Mouse (Mus musculus) C2C12 (cell line): ENCODE results near the gene Xpo1. TPM values are rescaled to one million over a fixed set of nuclear protein-coding genes. Genes with fewer than 3 reads are reported as not detected.

Experiments
- H3K27me3 ChIP-seq: one replicate; pipeline ENCODE4 v1.6.1; 2011; ENCODE audit not compliant: control insufficient read depth, insufficient read depth, insufficient read length
- H3K36me3 ChIP-seq: one replicate; pipeline ENCODE4 v1.6.1; 2011; ENCODE audit not compliant: control insufficient read depth, insufficient read depth
- H3K4me3 ChIP-seq: one replicate; pipeline ENCODE4 v1.5.1; 2011; ENCODE audit warnings: mild to moderate bottlenecking, control low read depth; ENCODE audit not compliant: poor library complexity, insufficient read depth, severe bottlenecking
- H3K79me2 ChIP-seq: one replicate; pipeline ENCODE4 v1.6.1; 2011; ENCODE audit not compliant: control insufficient read depth, insufficient read depth
- H3K79me3 ChIP-seq: one replicate; pipeline ENCODE4 v1.6.1; 2011; ENCODE audit warnings: low read depth, control low read depth
- H3ac ChIP-seq: one replicate; pipeline ENCODE3; 2011; ENCODE audit warnings: low read depth; ENCODE audit not compliant: control insufficient read depth, insufficient read length
- CEBPB ChIP-seq: IDR thresholded peaks from one replicate; pipeline ENCODE4 v1.6.1; 2011; ENCODE audit warnings: low read depth, mild to moderate bottlenecking, control low read depth, moderate library complexity
- CTCF ChIP-seq: IDR thresholded peaks from one replicate; pipeline ENCODE4 v1.5.1; 2011; ENCODE audit not compliant: control insufficient read depth, insufficient read depth, insufficient read length
- FOSL1 ChIP-seq: IDR thresholded peaks from one replicate; pipeline ENCODE4 v1.8.0; 2011; ENCODE audit warnings: mild to moderate bottlenecking, low read length; ENCODE audit not compliant: poor library complexity, insufficient read depth, severe bottlenecking
- MAX ChIP-seq: IDR thresholded peaks from one replicate; pipeline ENCODE4 v1.6.1; 2011; ENCODE audit warnings: mild to moderate bottlenecking, control low read depth
- MYOD1 ChIP-seq: IDR thresholded peaks from one replicate; pipeline ENCODE4 v1.6.1; 2011; ENCODE audit warnings: low read depth; ENCODE audit not compliant: control insufficient read depth, insufficient read length
- MYOG ChIP-seq: IDR thresholded peaks from one replicate; pipeline ENCODE4 v1.6.1; 2011; ENCODE audit not compliant: control insufficient read depth, insufficient read length; ENCODE audit errors: extremely low read depth
- USF1 ChIP-seq: IDR thresholded peaks from one replicate; pipeline ENCODE4 v1.6.1; 2011; ENCODE audit warnings: low read depth, mild to moderate bottlenecking, control low read depth, moderate library complexity
- polyA plus RNA-seq: library from polyadenylated mRNA; unstranded; fragments of >200 nt; fragmentation: generic; extraction: Trizol; gene quantifications from one replicate; pipeline ENCODE4 v1.2.1, GENCODE M21; 2012; ENCODE audit warnings: missing spikeins

Gene Xpo1
- polyA plus RNA-seq, 1 experiment, result 32.9 TPM

GRCm38 (mm10) chr11:23332136-23332535 is 76.3 kb downstream of the Xpo1 start:
- H3ac ChIP-seq, result no peak overlapping the region
- H3K4me3 ChIP-seq, result no peak overlapping the region
- peaks cover 61% of the 10 kb centered on the region for H3K79me3 ChIP-seq
- peaks cover 96% of the 10 kb centered on the region for H3K79me2 ChIP-seq
- no peaks in the 10 kb centered on the region for H3K27me3 ChIP-seq
- H3K36me3 ChIP-seq, result peaks cover 33% of the 10 kb centered on the region
- TF ChIP-seq MAX, result no peak
- no peak for TF ChIP-seq CTCF

GRCm38 (mm10) chr11:23335160-23335559 is 79.3 kb downstream of the Xpo1 start:
- peaks cover 37% of the 10 kb centered on the region for H3K36me3 ChIP-seq
- H3K27me3 ChIP-seq, result no peaks in the 10 kb centered on the region
- H3K79me3 ChIP-seq, result peaks cover 38% of the 10 kb centered on the region
- no peak overlapping the region for H3ac ChIP-seq
- TF ChIP-seq USF1, result no peak
- TF ChIP-seq MYOD1, result no peak
- TF ChIP-seq CEBPB, result no peak
- TF ChIP-seq MYOG, result no peak
- TF ChIP-seq FOSL1, result no peak
- no peak for TF ChIP-seq MAX
- TF ChIP-seq CTCF, result no peak
- H3K4me3 ChIP-seq, result no peak overlapping the region
- H3K79me2 ChIP-seq, result peaks cover 86% of the 10 kb centered on the region

Other genes with a start within 250 kb of the Xpo1 start
- 0.23 TPM for gene Fam161a, start 248.5 kb upstream of the Xpo1 start, polyA plus RNA-seq
- gene Usp34, start 50.9 kb downstream of the Xpo1 start, polyA plus RNA-seq, result 8.4 TPM
- gene Ahsa2, start 242.0 kb downstream of the Xpo1 start, polyA plus RNA-seq, result 52.8 TPM